Mouse (Mus musculus) kidney, adult 11 months (tissue): ENCODE results near the gene Poglut1.
A peak's percentile ranks its signal among the peaks of the same experiment; 100 is the strongest.
"Not testable (repeated sequence)": the region's sequence is repeated elsewhere in the genome, so short reads cannot be mapped to it uniquely, and the experiment has no call there.

Source experiments
- DNase-seq: peaks from one replicate; pipeline ENCODE4 v3.0.0; 2022

The Poglut1 gene

GRCm38 (mm10) chr16:38536544-38537146 is 13.4 kb downstream of the Poglut1 start:
- peak; percentile 49 for DNase-seq

- no peak for DNase-seq
Observed at GRCm38 (mm10) chr16:38526264-38526663, 23.8 kb downstream of the Poglut1 start.

- peak; percentile 97 for DNase-seq
Observed at GRCm38 (mm10) chr16:38522129-38523084, 27.7 kb downstream of the Poglut1 start, which contains the start of gene Timmdc1. Gene Timmdc1, minus strand, starts transcription at chr16:38522663.

GRCm38 (mm10) chr16:38521211-38521987 is 28.7 kb downstream of the Poglut1 start:
- DNase-seq: no peak

- DNase-seq: no peak
Observed at GRCm38 (mm10) chr16:38519140-38519539, 30.9 kb downstream of the Poglut1 start.

- DNase-seq: no peak
Observed at GRCm38 (mm10) chr16:38510846-38511245, 39.2 kb downstream of the Poglut1 start.

- DNase-seq: peak; percentile 56
Observed at GRCm38 (mm10) chr16:38506041-38506634, 43.9 kb downstream of the Poglut1 start.

GRCm38 (mm10) chr16:38503528-38503927 is 46.5 kb downstream of the Poglut1 start:
- DNase-seq: no peak

GRCm38 (mm10) chr16:38502469-38502868 is 47.6 kb downstream of the Poglut1 start:
- no peak for DNase-seq

- DNase-seq: no peak
Observed at GRCm38 (mm10) chr16:38496604-38497140, 53.4 kb downstream of the Poglut1 start.

GRCm38 (mm10) chr16:38493890-38494289 is 56.2 kb downstream of the Poglut1 start:
- no peak for DNase-seq

- DNase-seq: no peak
Observed at GRCm38 (mm10) chr16:38492551-38492950, 57.5 kb downstream of the Poglut1 start.

- DNase-seq: no peak
Observed at GRCm38 (mm10) chr16:38483582-38484309, 66.3 kb downstream of the Poglut1 start.

GRCm38 (mm10) chr16:38482780-38483562 is 67.1 kb downstream of the Poglut1 start:
- DNase-seq: no peak

- DNase-seq: no peak
Observed at GRCm38 (mm10) chr16:38481327-38481726, 68.7 kb downstream of the Poglut1 start.

GRCm38 (mm10) chr16:38478296-38478695 is 71.8 kb downstream of the Poglut1 start:
- no peak for DNase-seq

GRCm38 (mm10) chr16:38477241-38477608 is 72.8 kb downstream of the Poglut1 start:
- not testable (repeated sequence) for DNase-seq

GRCm38 (mm10) chr16:38476312-38477240 is 73.5 kb downstream of the Poglut1 start:
- DNase-seq: peak; percentile 21

GRCm38 (mm10) chr16:38475681-38476311 is 74.3 kb downstream of the Poglut1 start:
- DNase-seq: no peak
